In the genomic region with DNA sequence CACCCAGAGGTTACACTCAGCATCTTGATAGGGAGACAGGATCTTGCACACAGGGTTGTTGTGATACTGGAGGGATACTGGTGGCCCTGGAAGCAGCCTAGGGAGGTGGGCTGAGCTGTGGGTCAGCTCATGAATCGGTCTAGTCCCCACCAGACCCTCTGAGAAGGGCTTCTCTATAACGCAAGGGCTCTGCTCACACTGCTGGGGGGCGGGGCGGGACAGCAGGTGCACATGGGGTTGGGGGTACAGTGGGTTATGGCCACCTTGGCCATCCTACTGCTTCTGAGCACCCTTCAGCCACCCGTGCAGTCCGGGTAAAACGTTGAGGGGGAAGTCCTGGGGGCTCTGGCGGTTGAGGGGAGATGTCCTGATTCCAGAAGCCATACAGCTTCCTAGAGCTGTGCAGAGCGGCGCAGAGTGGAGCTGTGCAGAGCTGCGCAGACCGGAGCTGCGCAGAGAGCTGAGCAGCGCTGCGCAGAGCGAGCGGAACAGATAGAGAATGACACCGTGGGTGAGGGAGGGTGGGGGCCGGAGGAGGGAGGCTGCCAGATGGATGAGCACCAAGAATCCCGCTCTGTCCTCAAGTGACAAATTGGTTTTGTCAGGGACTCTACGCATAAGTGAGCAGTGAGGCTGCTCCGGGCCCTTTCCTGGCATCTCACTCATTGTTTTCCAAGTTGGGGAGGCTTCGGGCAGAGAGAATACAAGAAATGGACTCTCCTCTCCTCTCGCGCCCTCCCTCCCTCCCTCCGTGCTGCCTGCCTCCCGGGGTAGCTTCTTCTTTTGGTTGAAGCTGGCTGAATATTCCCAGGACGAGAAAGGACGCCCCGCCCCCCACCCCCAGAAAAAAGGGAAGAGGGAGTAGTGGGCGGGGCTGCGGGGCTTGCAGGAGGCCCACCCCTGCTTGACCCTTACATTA, we compare ENCODE assay signal across 8 mouse cellular contexts. TPM values are rescaled to one million over a fixed set of nuclear protein-coding genes. Genes with fewer than 3 reads are reported as not detected.
DNase-seq lines count a peak whose midpoint lies in the region; ATAC-seq and TF ChIP-seq lines count a peak whose summit lies in the region.

No protein-coding gene starts in this region.

- H3K4me2 ChIP-seq in kidney, postnatal 0 days (ENCODE audit: low read length) = peak overlapping the region; percentile 62
- H3K4me2 ChIP-seq in limb, embryonic 14.5 days (replicated peaks; ENCODE audit: low read depth, low read length, severe bottlenecking) = peak overlapping the region; percentile 65
- H3K4me2 ChIP-seq in midbrain, embryonic 13.5 days (replicated peaks) = peak overlapping the region; percentile 56
- peak overlapping the region; percentile 69 for H3K4me2 ChIP-seq in stomach, embryonic 16.5 days (ENCODE audit: low read depth, low read length)

- no peak overlapping the region for H3K9ac ChIP-seq in kidney, postnatal 0 days (ENCODE audit: low read depth, low read length)
- H3K9ac ChIP-seq in limb, embryonic 14.5 days (ENCODE audit: low read depth, low read length, severe bottlenecking) = peak overlapping the region; percentile 47
- peak overlapping the region; percentile 65 for H3K9ac ChIP-seq in midbrain, embryonic 13.5 days (replicated peaks)
- H3K9ac ChIP-seq in stomach, embryonic 16.5 days (ENCODE audit: low read length) = peak overlapping the region; percentile 61

- peaks cover 34% of the 10 kb centered on the region for H3K4me1 ChIP-seq in kidney, postnatal 0 days (replicated peaks; ENCODE audit: insufficient read depth, low read length)
- peaks cover 43% of the 10 kb centered on the region for H3K4me1 ChIP-seq in limb, embryonic 14.5 days (ENCODE audit: control insufficient read depth, insufficient read depth, low read length)
- peaks cover 75% of the 10 kb centered on the region for H3K4me1 ChIP-seq in midbrain, embryonic 13.5 days (replicated peaks)
- H3K4me1 ChIP-seq in stomach, embryonic 16.5 days (ENCODE audit: control insufficient read depth, insufficient read depth, low read length) = peaks cover 48% of the 10 kb centered on the region

- no peak for TF ChIP-seq POLR2A in limb, embryonic 14.5 days (IDR thresholded peaks at IDR 0.05; ENCODE audit: borderline replicate concordance, extremely low read depth, insufficient read depth, insufficient read length)

- H3K4me3 ChIP-seq in kidney, postnatal 0 days (replicated peaks; ENCODE audit: low read depth, low read length) = peak overlapping the region; percentile 27
- peak overlapping the region; percentile 33 for H3K4me3 ChIP-seq in limb, embryonic 14.5 days (replicated peaks; ENCODE audit: low read length)
- peak overlapping the region; percentile 32 for H3K4me3 ChIP-seq in midbrain, embryonic 13.5 days (replicated peaks)
- peak overlapping the region; percentile 37 for H3K4me3 ChIP-seq in stomach, embryonic 16.5 days (replicated peaks; ENCODE audit: low read length)

- H3K36me3 ChIP-seq in kidney, postnatal 0 days (ENCODE audit: insufficient read depth, low read length) = 0 out of 2 replicates have a peak, but pooled peaks cover 2% of the 10 kb centered on the region
- no peaks in the 10 kb centered on the region for H3K36me3 ChIP-seq in limb, embryonic 14.5 days (ENCODE audit: control insufficient read depth, insufficient read depth, low read length)
- no peaks in the 10 kb centered on the region for H3K36me3 ChIP-seq in midbrain, embryonic 13.5 days
- H3K36me3 ChIP-seq in stomach, embryonic 16.5 days (ENCODE audit: control insufficient read depth, insufficient read depth, low read length) = no peaks in the 10 kb centered on the region

- peak; percentile 49 for DNase-seq in ovary, adult 18-20 months (ENCODE audit: low spot score)
- DNase-seq in ovary, postnatal 10 days (ENCODE audit: low spot score) = no peak
- DNase-seq in cerebellum, postnatal 36 days = peak; percentile 72 to 81
- peak; percentile 91 for DNase-seq in kidney, postnatal 0 days (ENCODE audit: low spot score)
- peak; percentile 70 for DNase-seq in limb, embryonic 14.5 days (ENCODE audit: low spot score)

- TF ChIP-seq CTCF in kidney, postnatal 0 days (IDR thresholded peaks at IDR 0.05; ENCODE audit: low read depth) = no peak

- peak; percentile 56 for ATAC-seq in granulocyte monocyte progenitor cell, adult 5-6 weeks (replicated peaks; ENCODE audit: poor library complexity, severe bottlenecking)
- ATAC-seq in kidney, postnatal 0 days (replicated peaks; ENCODE audit: low FRiP score, low read depth) = peak; percentile 77
- peak; percentile 63; the same call in 1 of the 2 replicates for ATAC-seq in limb, embryonic 14.5 days (ENCODE audit: low FRiP score, low read depth)
- ATAC-seq in midbrain, embryonic 13.5 days = peak; percentile 95
- peak; percentile 83 for ATAC-seq in stomach, embryonic 16.5 days (ENCODE audit: insufficient read depth, low FRiP score)

- WGBS in kidney, postnatal 0 days = 12% methylated on average over 30 of the region's 32 CpGs
- WGBS in limb, embryonic 14.5 days = 10% methylated on average over 30 of the region's 32 CpGs
- 5% methylated on average over 30 of the region's 32 CpGs for WGBS in midbrain, embryonic 13.5 days
- 14% methylated on average over 31 of the region's 32 CpGs for WGBS in stomach, embryonic 16.5 days

- H3K27ac ChIP-seq in kidney, postnatal 0 days = peak overlapping the region; percentile 74
- 0 out of 2 replicates have a peak overlapping the region, but pooled peaks have one; percentile 13 for H3K27ac ChIP-seq in limb, embryonic 14.5 days (replicated peaks; ENCODE audit: low read depth, low read length)
- H3K27ac ChIP-seq in midbrain, embryonic 13.5 days = peak overlapping the region; percentile 98
- H3K27ac ChIP-seq in stomach, embryonic 16.5 days (ENCODE audit: low read length) = peak overlapping the region; percentile 79

- H3K9me3 ChIP-seq in kidney, postnatal 0 days (replicated peaks; ENCODE audit: low read length) = no peaks in the 10 kb centered on the region
- H3K9me3 ChIP-seq in limb, embryonic 14.5 days (ENCODE audit: control insufficient read depth, low read length) = no peaks in the 10 kb centered on the region
- no peaks in the 10 kb centered on the region for H3K9me3 ChIP-seq in midbrain, embryonic 13.5 days
- H3K9me3 ChIP-seq in stomach, embryonic 16.5 days (replicated peaks; ENCODE audit: control insufficient read depth, low read length) = no peaks in the 10 kb centered on the region

- H3K27me3 ChIP-seq in kidney, postnatal 0 days (ENCODE audit: insufficient read depth, low read length) = no peaks in the 10 kb centered on the region
- H3K27me3 ChIP-seq in limb, embryonic 14.5 days (ENCODE audit: control insufficient read depth, insufficient read depth, low read length) = no peaks in the 10 kb centered on the region
- H3K27me3 ChIP-seq in midbrain, embryonic 13.5 days = no peaks in the 10 kb centered on the region
- no peaks in the 10 kb centered on the region for H3K27me3 ChIP-seq in stomach, embryonic 16.5 days (ENCODE audit: control insufficient read depth, insufficient read depth, low read length)

RNA-seq across cellular contexts. Expression of gene Mxra7, which starts 16.6 kb away (rescaled TPM):
- total RNA-seq in granulocyte monocyte progenitor cell, adult 5-6 weeks (2014; fragmentation: Nextera tagmentation) = 0.17 TPM in 1 of 2 replicates, not detected in the other
- total RNA-seq in granulocyte monocyte progenitor cell, adult 5-6 weeks (2017) = 0.09 and 0.67 TPM in 2 replicates
- polyA plus RNA-seq in kidney, postnatal 0 days (2015; fragmentation: Nextera tagmentation; extraction: Ambion mirVana) = 17.6 and 18.3 TPM in 2 replicates
- 20.8 and 21.9 TPM in 2 replicates for polyA plus RNA-seq in limb, embryonic 14.5 days (2012; rRNA removed)
- polyA plus RNA-seq in limb, embryonic 14.5 days (2014; fragmentation: Nextera tagmentation; extraction: Ambion mirVana) = 11.0 and 13.9 TPM in 2 replicates
- polyA plus RNA-seq in midbrain, embryonic 13.5 days (2015; fragmentation: Nextera tagmentation; extraction: Ambion mirVana) = 32.5 and 40.4 TPM in 2 replicates
- 12.1 and 15.7 TPM in 2 replicates for polyA plus RNA-seq in stomach, embryonic 16.5 days (2015; fragmentation: Nextera tagmentation; extraction: Ambion mirVana)

RNA-seq across cellular contexts. Expression of gene Mettl23, which starts 31.8 kb away (rescaled TPM):
- 34.5 and 40.5 TPM in 2 replicates for total RNA-seq in granulocyte monocyte progenitor cell, adult 5-6 weeks (2014; fragmentation: Nextera tagmentation)
- total RNA-seq in granulocyte monocyte progenitor cell, adult 5-6 weeks (2017) = 22.7 and 25.8 TPM in 2 replicates
- 60.2 and 71.5 TPM in 2 replicates for polyA plus RNA-seq in kidney, postnatal 0 days (2015; fragmentation: Nextera tagmentation; extraction: Ambion mirVana)
- 51.0 and 54.9 TPM in 2 replicates for polyA plus RNA-seq in limb, embryonic 14.5 days (2012; rRNA removed)
- polyA plus RNA-seq in limb, embryonic 14.5 days (2014; fragmentation: Nextera tagmentation; extraction: Ambion mirVana) = 77.9 and 84.1 TPM in 2 replicates
- 79.0 and 80.0 TPM in 2 replicates for polyA plus RNA-seq in midbrain, embryonic 13.5 days (2015; fragmentation: Nextera tagmentation; extraction: Ambion mirVana)
- 51.9 and 58.9 TPM in 2 replicates for polyA plus RNA-seq in stomach, embryonic 16.5 days (2015; fragmentation: Nextera tagmentation; extraction: Ambion mirVana)

RNA-seq across cellular contexts. Expression of gene Jmjd6, which starts 32.0 kb away (rescaled TPM):
- 37.0 and 42.8 TPM in 2 replicates for total RNA-seq in granulocyte monocyte progenitor cell, adult 5-6 weeks (2014; fragmentation: Nextera tagmentation)
- total RNA-seq in granulocyte monocyte progenitor cell, adult 5-6 weeks (2017) = 31.0 and 45.4 TPM in 2 replicates
- 52.8 and 54.1 TPM in 2 replicates for polyA plus RNA-seq in kidney, postnatal 0 days (2015; fragmentation: Nextera tagmentation; extraction: Ambion mirVana)
- 51.2 and 57.0 TPM in 2 replicates for polyA plus RNA-seq in limb, embryonic 14.5 days (2012; rRNA removed)
- 68.0 and 77.8 TPM in 2 replicates for polyA plus RNA-seq in limb, embryonic 14.5 days (2014; fragmentation: Nextera tagmentation; extraction: Ambion mirVana)
- polyA plus RNA-seq in midbrain, embryonic 13.5 days (2015; fragmentation: Nextera tagmentation; extraction: Ambion mirVana) = 78.7 and 84.0 TPM in 2 replicates
- polyA plus RNA-seq in stomach, embryonic 16.5 days (2015; fragmentation: Nextera tagmentation; extraction: Ambion mirVana) = 68.8 and 69.1 TPM in 2 replicates

RNA-seq across cellular contexts. Expression of gene St6galnac1, which starts 35.9 kb away (rescaled TPM):
- not detected in 2 replicates for total RNA-seq in granulocyte monocyte progenitor cell, adult 5-6 weeks (2014; fragmentation: Nextera tagmentation)
- total RNA-seq in granulocyte monocyte progenitor cell, adult 5-6 weeks (2017) = not detected in 2 replicates
- polyA plus RNA-seq in kidney, postnatal 0 days (2015; fragmentation: Nextera tagmentation; extraction: Ambion mirVana) = not detected in 2 replicates
- not detected in 2 replicates for polyA plus RNA-seq in limb, embryonic 14.5 days (2012; rRNA removed)
- not detected in 2 replicates for polyA plus RNA-seq in limb, embryonic 14.5 days (2014; fragmentation: Nextera tagmentation; extraction: Ambion mirVana)
- not detected in 2 replicates for polyA plus RNA-seq in midbrain, embryonic 13.5 days (2015; fragmentation: Nextera tagmentation; extraction: Ambion mirVana)
- polyA plus RNA-seq in stomach, embryonic 16.5 days (2015; fragmentation: Nextera tagmentation; extraction: Ambion mirVana) = not detected in 2 replicates

RNA-seq across cellular contexts. Expression of gene Mfsd11, which starts 41.0 kb away (rescaled TPM):
- total RNA-seq in granulocyte monocyte progenitor cell, adult 5-6 weeks (2014; fragmentation: Nextera tagmentation) = 16.0 and 32.0 TPM in 2 replicates
- total RNA-seq in granulocyte monocyte progenitor cell, adult 5-6 weeks (2017) = 9.4 and 10.0 TPM in 2 replicates
- polyA plus RNA-seq in kidney, postnatal 0 days (2015; fragmentation: Nextera tagmentation; extraction: Ambion mirVana) = 48.4 and 53.6 TPM in 2 replicates
- 35.0 and 41.5 TPM in 2 replicates for polyA plus RNA-seq in limb, embryonic 14.5 days (2012; rRNA removed)
- 46.0 and 47.2 TPM in 2 replicates for polyA plus RNA-seq in limb, embryonic 14.5 days (2014; fragmentation: Nextera tagmentation; extraction: Ambion mirVana)
- polyA plus RNA-seq in midbrain, embryonic 13.5 days (2015; fragmentation: Nextera tagmentation; extraction: Ambion mirVana) = 48.3 and 48.8 TPM in 2 replicates
- 33.3 and 43.7 TPM in 2 replicates for polyA plus RNA-seq in stomach, embryonic 16.5 days (2015; fragmentation: Nextera tagmentation; extraction: Ambion mirVana)

Comparison
In these comparisons a context has a peak if more than half of its experiments do, and no peak if none do; other contexts are left out.
1. H3K27ac ChIP-seq: peak in every context shown above with its lines; median percentile 98 in midbrain, embryonic 13.5 days; 79 in stomach, embryonic 16.5 days; 74 in kidney, postnatal 0 days; 13 in limb, embryonic 14.5 days.